8 mouse cellular contexts compared by ENCODE assay signal in the genomic region with DNA sequence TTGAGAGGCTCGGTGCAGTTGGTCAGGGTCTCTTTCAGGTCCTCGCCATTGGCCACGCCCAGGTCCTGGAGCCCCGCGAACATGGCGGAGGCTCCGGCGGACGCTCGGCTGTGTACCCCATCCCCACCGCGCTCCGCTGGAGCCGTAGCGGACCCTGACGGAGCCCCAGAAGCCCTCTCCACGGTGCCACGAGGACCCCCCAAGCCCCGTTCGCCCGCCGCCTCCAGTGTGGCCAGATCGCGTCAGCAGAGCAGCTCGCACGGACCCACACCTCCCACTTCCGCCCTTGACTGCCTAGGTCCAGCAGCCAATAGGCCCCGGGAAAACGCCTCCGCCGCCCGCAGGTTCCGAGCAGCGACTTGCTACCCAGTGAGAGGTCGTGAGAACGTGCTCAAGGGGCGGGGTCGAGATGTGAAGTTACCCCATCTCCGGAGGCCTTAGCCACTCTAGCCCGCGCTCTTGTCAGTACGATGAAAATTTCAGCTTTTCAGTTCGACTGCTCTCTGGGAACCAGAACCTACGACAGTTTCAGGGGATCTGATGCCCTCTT. TPM values are rescaled to one million over a fixed set of nuclear protein-coding genes. Genes with fewer than 3 reads are reported as not detected.
DNase-seq lines count a peak whose midpoint lies in the region; ATAC-seq and TF ChIP-seq lines count a peak whose summit lies in the region.

Gene Nelfb (minus strand): TSS at position 369 of the 550 bp plus-strand sequence.

- TF ChIP-seq CTCF in C2C12 (IDR thresholded peaks at IDR 0.05; ENCODE audit: control insufficient read depth, insufficient read depth, insufficient read length) = no peak
- TF ChIP-seq CTCF in brain, embryonic 14.5 days (IDR thresholded peaks at IDR 0.05; ENCODE audit: borderline replicate concordance, extremely low read depth, insufficient read depth, insufficient read length) = no peak

- peak within 1 kb of the TSS; percentile 83 for H3K9ac ChIP-seq in kidney, embryonic 15.5 days

- H3K79me3 ChIP-seq in C2C12 (ENCODE audit: low read depth) = peaks cover 35% of the 10 kb centered on the region

- no peaks in the 10 kb centered on the region for H3K27me3 ChIP-seq in C2C12 (ENCODE audit: control insufficient read depth, insufficient read depth, insufficient read length)
- peaks cover 34% of the 10 kb centered on the region for H3K27me3 ChIP-seq in heart, embryonic 10.5 days (ENCODE audit: insufficient read depth, poor library complexity, severe bottlenecking)
- no peaks in the 10 kb centered on the region for H3K27me3 ChIP-seq in kidney, embryonic 15.5 days

- H3K4me3 ChIP-seq in C2C12 (ENCODE audit: insufficient read depth, poor library complexity, severe bottlenecking) = peak within 1 kb of the TSS; percentile 93
- H3K4me3 ChIP-seq in heart, embryonic 10.5 days = peak within 1 kb of the TSS; percentile 97
- peak within 1 kb of the TSS; percentile 96 for H3K4me3 ChIP-seq in kidney, embryonic 15.5 days (replicated peaks)

- peak within 1 kb of the TSS; percentile 68 for H3K4me2 ChIP-seq in kidney, embryonic 15.5 days

- H3ac ChIP-seq in C2C12 (ENCODE audit: control insufficient read depth, insufficient read length, low read depth) = peak within 1 kb of the TSS; percentile 59

- H3K79me2 ChIP-seq in C2C12 (ENCODE audit: control insufficient read depth, insufficient read depth) = peaks cover 50% of the 10 kb centered on the region

- 1% methylated on average over 44 of the region's 44 CpGs for WGBS in heart, embryonic 10.5 days
- WGBS in kidney, embryonic 15.5 days = under 1% methylated on average over 44 of the region's 44 CpGs

- peak; percentile 95 for DNase-seq in brain, embryonic 14.5 days (ENCODE audit: low read depth)
- DNase-seq in heart, embryonic 10.5 days (ENCODE audit: low spot score) = peak; percentile 97
- DNase-seq in liver = peak; percentile 92
- peak; percentile 80 to 83 for DNase-seq in monocyte, adult 2 months (ENCODE audit: low read depth in 1 of 2, low spot score in 2 of 2)
- peak; percentile 87 to 88 for DNase-seq in spleen, postnatal 14 days (ENCODE audit: low spot score in 2 of 2)

- H3K4me1 ChIP-seq in heart, embryonic 10.5 days = peaks cover 17% of the 10 kb centered on the region
- H3K4me1 ChIP-seq in kidney, embryonic 15.5 days = peaks cover 25% of the 10 kb centered on the region

- peak within 1 kb of the TSS; percentile 99 for H3K27ac ChIP-seq in heart, embryonic 10.5 days
- peak within 1 kb of the TSS; percentile 95 for H3K27ac ChIP-seq in kidney, embryonic 15.5 days

- ATAC-seq in erythroblast, adult 5-6 weeks (replicated peaks; ENCODE audit: low FRiP score, poor library complexity, severe bottlenecking) = peak; percentile 93
- peak; percentile 92 for ATAC-seq in kidney, embryonic 15.5 days (replicated peaks; ENCODE audit: low FRiP score)

- TF ChIP-seq POLR2A in brain, embryonic 14.5 days (IDR thresholded peaks at IDR 0.05; ENCODE audit: borderline replicate concordance, extremely low read depth, insufficient read depth, insufficient read length, poor library complexity, severe bottlenecking) = 0 out of 2 replicates have a peak, but pooled peaks have one; percentile 37

- peaks cover 22% of the 10 kb centered on the region for H3K36me3 ChIP-seq in C2C12 (ENCODE audit: control insufficient read depth, insufficient read depth)
- H3K36me3 ChIP-seq in heart, embryonic 10.5 days = peaks cover 29% of the 10 kb centered on the region
- H3K36me3 ChIP-seq in kidney, embryonic 15.5 days = peaks cover 31% of the 10 kb centered on the region

- no peaks in the 10 kb centered on the region for H3K9me3 ChIP-seq in heart, embryonic 10.5 days
- no peaks in the 10 kb centered on the region for H3K9me3 ChIP-seq in kidney, embryonic 15.5 days (replicated peaks)

TF ChIP-seq in C2C12, 6 proteins besides CTCF, POLR2A, EP300 and RAD21:
- TF ChIP-seq MAX (IDR thresholded peaks at IDR 0.05) = peak; percentile 63
- TF ChIP-seq CEBPB (IDR thresholded peaks at IDR 0.05; ENCODE audit: low read depth) = no peak
TF ChIP-seq in C2C12: peak in this region for 1.

RNA-seq across cellular contexts. Expression of gene Nelfb, which starts in this region (rescaled TPM):
- 47.4 TPM for polyA plus RNA-seq in C2C12 (2012; fragmentation: generic; extraction: Trizol)
- 78.9 and 91.3 TPM in 2 replicates for polyA plus RNA-seq in brain, embryonic 14.5 days (2012; rRNA removed)
- 0.77 and 6.1 TPM in 2 replicates for total RNA-seq in erythroblast, adult 5-6 weeks (2015; ENCODE audit: low replicate concordance)
- 19.5 and 25.7 TPM in 2 replicates for total RNA-seq in erythroblast, adult 5-6 weeks (2017; ENCODE audit: low replicate concordance)
- 90.9 and 99.8 TPM in 2 replicates for polyA plus RNA-seq in heart, embryonic 10.5 days (2016; fragmentation: Nextera tagmentation; extraction: Ambion mirVana)
- 114 and 124 TPM in 2 replicates for polyA plus RNA-seq in kidney, embryonic 15.5 days (2015; fragmentation: Nextera tagmentation; extraction: Ambion mirVana)

Comparison
In these comparisons a context has a peak if more than half of its experiments do, and no peak if none do; other contexts are left out.
1. Peak in every context shown above with its lines: DNase-seq, ATAC-seq, H3K4me3 ChIP-seq and H3K27ac ChIP-seq.